Mouse (Mus musculus): ENCODE results near the gene Drd5. TPM values are rescaled to one million over a fixed set of nuclear protein-coding genes. Genes with fewer than 3 reads are reported as not detected.
A peak's percentile ranks its signal among the peaks of the same experiment; 100 is the strongest.

Drd5 gene
- total and polyA plus RNA-seq, 3 experiments = not detected

GRCm38 (mm10) chr5:38308873-38309272, 10.3 kb upstream of the Drd5 start:
- Histone ChIP-seq H3K79me2 (replicated peaks; ENCODE audit: control insufficient read depth, extremely low read depth, insufficient read depth, poor library complexity, severe bottlenecking) (no peaks in the 10 kb centered on the region), H3K9me3 (replicated peaks; ENCODE audit: low read length) (no peaks in the 10 kb centered on the region), H3K4me1 (ENCODE audit: control insufficient read depth in 1 of 2, insufficient read depth in 2 of 2) (peaks cover 0 to 8% of the 10 kb centered on the region in 2 experiments; a peak in 1 of 4 replicates), H3K4me2 (ENCODE audit: insufficient read depth, low read depth, poor library complexity, severe bottlenecking) (peak overlapping the region; percentile 88; the same call in 1 of the 2 replicates), H3K27ac (ENCODE audit: insufficient read depth, low read depth) (no peak overlapping the region), H3K9ac (ENCODE audit: insufficient read depth, low read depth) (no peak overlapping the region), H3K36me3 (replicated peaks in 1 of 2; ENCODE audit: control insufficient read depth in 1 of 2, insufficient read depth in 1 of 2, low read length in 1 of 2) (no peaks in the 10 kb centered on the region), H3K27me3 (replicated peaks) (peaks cover 30% of the 10 kb centered on the region), H3K4me3 (replicated peaks in 1 of 3; ENCODE audit: low read depth in 2 of 3, low read length in 2 of 3, poor library complexity in 1 of 3) (no peak overlapping the region)
- DNase-seq (ENCODE audit: extremely low read depth) = peak; percentile 67
- in situ Hi-C loops (cut with MboI; ENCODE audit: low pct_ligation_motif_present, low pct_unique_long_range_greater_than_20kb, low sequenced_read_pairs) (loop anchor here (10.0 to 25.0 kb wide), 2 partner anchors 196 to 303 kb away; partner anchors contain the start of gene Slc2a9), dilution Hi-C loops (cut with MboI; ENCODE audit: extremely low pct_ligation_motif_present, extremely low pct_unique_long_range_greater_than_20kb, low sequenced_read_pairs) (no loop called here)
- peak; percentile 9; the same call in 1 of the 2 replicates for TF ChIP-seq IRF4 (IDR thresholded peaks at IDR 0.05; ENCODE audit: low read depth, low read length)
- TF ChIP-seq MEF2A (IDR thresholded peaks at IDR 0.05; ENCODE audit: borderline replicate concordance, low read depth, low read length) = no peak
- TF ChIP-seq USF2 (conservative IDR thresholded peaks at IDR 0.05; ENCODE audit: low read depth, low read length) = peak; percentile 86
- TF ChIP-seq ELF1 (IDR thresholded peaks at IDR 0.05; ENCODE audit: low read depth, low read length) = no peak
- TF ChIP-seq POLR2AphosphoS2 (IDR thresholded peaks at IDR 0.05; ENCODE audit: low read depth, low read length) = no peak
- no peak for TF ChIP-seq ZC3H11A (IDR thresholded peaks at IDR 0.05; ENCODE audit: low read depth, low read length)
- no peak for TF ChIP-seq PAX5 (IDR thresholded peaks at IDR 0.05; ENCODE audit: low read length)
- TF ChIP-seq SMC3 (IDR thresholded peaks at IDR 0.05; ENCODE audit: low read depth, low read length) = peak; percentile 71
- TF ChIP-seq USF1 (IDR thresholded peaks at IDR 0.05; ENCODE audit: low read depth, low read length) = peak; percentile 88
- TF ChIP-seq CHD2 (IDR thresholded peaks at IDR 0.05; ENCODE audit: low read length) = no peak
- TF ChIP-seq BHLHE40 (IDR thresholded peaks at IDR 0.05; ENCODE audit: low read depth, low read length) = no peak
- TF ChIP-seq EP300 (IDR thresholded peaks at IDR 0.05; ENCODE audit: low read length) = no peak
- TF ChIP-seq NRF1 (IDR thresholded peaks at IDR 0.05; ENCODE audit: low read depth, low read length) = no peak
- TF ChIP-seq GABPA (IDR thresholded peaks at IDR 0.05; ENCODE audit: insufficient replicate concordance, low read depth, low read length) = no peak
- TF ChIP-seq MXI1 (IDR thresholded peaks at IDR 0.05; ENCODE audit: low read depth, low read length) = peak; percentile 57; the same call in 1 of the 2 replicates
- TF ChIP-seq MAX (IDR thresholded peaks at IDR 0.05; ENCODE audit: low read length) = peak; percentile 83
- TF ChIP-seq RAD21 (IDR thresholded peaks at IDR 0.05; ENCODE audit: low read depth, low read length) = peak; percentile 43
- peak; percentile 64 to 84; a peak in 3 of 4 replicates for TF ChIP-seq CTCF (conservative IDR thresholded peaks at IDR 0.05 in 1 of 2, IDR thresholded peaks at IDR 0.05 in 1 of 2; ENCODE audit: low read depth in 2 of 2, low read length in 2 of 2)
- TF ChIP-seq MYC (IDR thresholded peaks at IDR 0.05; ENCODE audit: low read depth, low read length) = peak; percentile 61

DNA sequence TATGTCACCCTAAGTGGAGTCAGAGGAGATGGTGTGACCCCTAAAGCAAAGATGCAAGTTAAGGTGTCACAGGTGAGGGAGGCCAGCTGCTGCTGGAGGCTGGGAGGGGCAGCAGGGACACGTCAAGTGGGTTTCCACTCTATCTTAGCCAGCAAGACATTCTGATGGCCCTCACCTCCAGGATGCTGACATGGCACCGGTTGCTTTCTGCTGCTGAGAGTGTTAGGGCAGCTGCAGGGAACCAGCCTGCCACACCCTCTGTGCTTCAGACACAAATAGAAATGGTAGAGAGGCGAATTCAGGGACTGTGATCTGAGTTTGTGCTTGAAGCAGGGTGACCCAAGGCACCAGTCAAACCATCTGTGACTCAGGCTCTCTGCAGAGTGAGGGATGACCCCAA, 9.4 kb upstream of the Drd5 start:
- Histone ChIP-seq H3K9ac (ENCODE audit: insufficient read depth, low read depth) (no peak overlapping the region), H3K4me1 (ENCODE audit: control insufficient read depth in 1 of 2, insufficient read depth in 2 of 2) (peaks cover 0 to 8% of the 10 kb centered on the region in 2 experiments; a peak in 1 of 4 replicates), H3K27ac (ENCODE audit: insufficient read depth, low read depth) (no peak overlapping the region), H3K27me3 (replicated peaks) (peaks cover 29% of the 10 kb centered on the region), H3K79me2 (replicated peaks; ENCODE audit: control insufficient read depth, extremely low read depth, insufficient read depth, poor library complexity, severe bottlenecking) (no peaks in the 10 kb centered on the region), H3K4me2 (ENCODE audit: insufficient read depth, low read depth, poor library complexity, severe bottlenecking) (no peak overlapping the region), H3K9me3 (replicated peaks; ENCODE audit: low read length) (no peaks in the 10 kb centered on the region), H3K36me3 (replicated peaks in 1 of 2; ENCODE audit: control insufficient read depth in 1 of 2, insufficient read depth in 1 of 2, low read length in 1 of 2) (no peaks in the 10 kb centered on the region), H3K4me3 (replicated peaks in 1 of 3; ENCODE audit: low read depth in 2 of 3, low read length in 2 of 3, poor library complexity in 1 of 3) (no peak overlapping the region)
- dilution Hi-C loops (cut with MboI; ENCODE audit: extremely low pct_ligation_motif_present, extremely low pct_unique_long_range_greater_than_20kb, low sequenced_read_pairs) = no loop called here
- TF ChIP-seq MEF2A (IDR thresholded peaks at IDR 0.05; ENCODE audit: borderline replicate concordance, low read depth, low read length) (no peak), USF2 (conservative IDR thresholded peaks at IDR 0.05; ENCODE audit: low read depth, low read length) (no peak), ZMIZ1 (IDR thresholded peaks at IDR 0.05; ENCODE audit: low read depth, low read length) (no peak), RCOR1 (conservative IDR thresholded peaks at IDR 0.05; ENCODE audit: low read depth, low read length) (no peak), CHD2 (IDR thresholded peaks at IDR 0.05; ENCODE audit: low read length) (no peak), POLR2A (IDR thresholded peaks at IDR 0.05; ENCODE audit: low read depth, low read length) (no peak)
- in situ Hi-C loops (cut with MboI; ENCODE audit: low pct_ligation_motif_present, low pct_unique_long_range_greater_than_20kb, low sequenced_read_pairs) = loop anchor here (10.0 to 25.0 kb wide), 2 partner anchors 195 to 303 kb away; partner anchors contain the start of gene Slc2a9
- DNase-seq (ENCODE audit: extremely low read depth) = no peak

Measured in CH12.LX (cell line).